Mouse (Mus musculus): ENCODE measurements around the gene Cacng3. TPM values are rescaled to one million over a fixed set of nuclear protein-coding genes. Genes with fewer than 3 reads are reported as not detected.

Cacng3 gene
- total RNA-seq, 2 experiments from 2014 or later, result 0.11 TPM; not detected in 1

DNA sequence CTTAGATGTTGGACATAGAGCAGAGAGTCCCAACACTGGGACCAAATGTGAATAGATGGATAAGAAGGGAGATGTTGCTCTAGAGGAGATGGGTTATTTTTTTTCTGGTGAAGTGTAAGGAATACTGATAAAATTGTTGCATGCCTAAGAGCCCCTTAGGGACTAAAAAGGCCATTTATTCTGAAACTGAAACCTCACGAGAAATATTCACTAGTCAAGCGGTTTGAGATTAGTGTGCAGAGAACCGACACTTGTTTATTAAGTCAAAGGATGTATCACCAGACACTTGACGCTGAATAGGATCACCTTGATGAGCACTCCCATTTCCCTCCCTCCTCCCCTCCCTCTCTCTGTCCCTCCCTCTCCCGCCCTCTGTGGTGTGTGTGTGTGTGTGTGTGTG is 136.2 kb downstream of the Cacng3 start:
- no peak for DNase-seq
- intact Hi-C loops (cut with DNase I; ENCODE audit: low total_unique reads), result no loop called here

GRCm38 (mm10) chr7:122813724-122814123 is 143.4 kb downstream of the Cacng3 start:
- intact Hi-C loops (cut with DNase I; ENCODE audit: low total_unique reads), result no loop called here
- DNase-seq, result no peak

DNA sequence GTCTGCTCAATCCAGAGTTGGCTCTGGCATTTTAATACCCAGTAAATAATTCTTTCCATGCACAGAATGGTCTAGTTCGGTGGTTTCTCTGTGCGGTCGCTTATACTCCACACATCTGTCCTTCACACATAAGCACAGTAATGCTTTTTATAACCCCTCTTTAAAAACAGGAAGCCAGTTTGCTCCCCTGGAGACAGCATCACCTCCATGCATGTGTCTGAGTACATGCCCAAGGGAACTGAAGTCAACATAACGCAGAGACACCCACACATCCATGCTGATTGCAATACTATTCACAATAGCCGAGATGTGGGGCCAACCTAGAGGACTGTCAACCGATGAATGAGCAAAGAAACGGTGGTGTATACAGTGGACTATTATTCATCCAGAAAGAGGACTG is 147.3 kb downstream of the Cacng3 start:
- no peak for DNase-seq
- intact Hi-C loops (cut with DNase I; ENCODE audit: low total_unique reads), result no loop called here

Measured in gastrocnemius, postnatal 14 days (tissue).